Mouse (Mus musculus) layer of hippocampus, adult 18-20 months (tissue): ENCODE measurements around the gene Zfp281. TPM values are rescaled to one million over a fixed set of nuclear protein-coding genes. Genes with fewer than 3 reads are reported as not detected.

Experiments
- DNase-seq, 2 experiments: peaks; one replicate each; pipeline ENCODE4 v3.0.0; 2022; ENCODE audit warnings: low spot score in 2 of 2
- total RNA-seq, 2 experiments: library from RNA; stranded (reverse); gene quantifications; 2 replicates each; pipeline ENCODE4 v1.2.3; 2021

Gene Zfp281
- total RNA-seq, 2 experiments from 2014 or later: 33.1 to 36.0 TPM

DNA sequence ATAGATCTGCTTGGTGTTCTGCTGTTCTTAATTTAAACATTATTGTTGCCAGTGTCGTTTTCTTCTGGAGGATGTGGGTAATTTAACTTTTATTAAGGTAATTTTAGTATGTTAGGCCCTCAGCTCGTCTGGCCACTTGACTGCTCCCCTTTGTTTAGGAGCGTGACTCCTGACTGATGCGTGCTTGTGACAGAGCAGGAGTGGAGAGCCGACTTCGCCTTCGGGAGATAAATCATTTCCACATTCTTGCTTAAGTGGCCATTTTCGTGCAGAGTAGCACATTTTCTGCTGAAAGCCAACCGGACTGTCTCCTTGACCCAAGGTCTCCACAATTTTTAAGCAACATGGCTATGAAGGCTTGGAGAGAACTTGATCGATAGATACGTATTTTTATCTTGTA lies 29.7 kb downstream of the Zfp281 start:
- no peak for DNase-seq

DNA sequence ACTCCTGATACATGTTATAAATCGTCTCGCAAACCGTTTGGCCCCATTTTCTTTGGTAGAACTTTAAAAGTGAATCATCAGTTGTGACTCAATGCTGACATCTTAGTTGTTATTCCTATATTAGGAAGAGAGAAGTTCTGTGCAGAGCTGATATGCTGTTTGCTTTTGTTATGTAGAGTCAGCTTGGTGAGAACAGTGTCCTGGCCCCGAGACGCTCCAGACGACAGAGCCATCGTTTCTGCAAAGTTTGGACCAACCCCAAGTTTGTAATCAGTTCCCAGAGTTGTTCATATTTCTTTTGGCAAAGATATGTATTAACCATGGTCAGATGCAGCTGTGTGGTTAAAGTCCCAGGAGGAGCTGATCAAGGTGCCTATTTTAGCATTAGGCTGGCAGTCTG lies 31.9 kb downstream of the Zfp281 start:
- no peak for DNase-seq

DNA sequence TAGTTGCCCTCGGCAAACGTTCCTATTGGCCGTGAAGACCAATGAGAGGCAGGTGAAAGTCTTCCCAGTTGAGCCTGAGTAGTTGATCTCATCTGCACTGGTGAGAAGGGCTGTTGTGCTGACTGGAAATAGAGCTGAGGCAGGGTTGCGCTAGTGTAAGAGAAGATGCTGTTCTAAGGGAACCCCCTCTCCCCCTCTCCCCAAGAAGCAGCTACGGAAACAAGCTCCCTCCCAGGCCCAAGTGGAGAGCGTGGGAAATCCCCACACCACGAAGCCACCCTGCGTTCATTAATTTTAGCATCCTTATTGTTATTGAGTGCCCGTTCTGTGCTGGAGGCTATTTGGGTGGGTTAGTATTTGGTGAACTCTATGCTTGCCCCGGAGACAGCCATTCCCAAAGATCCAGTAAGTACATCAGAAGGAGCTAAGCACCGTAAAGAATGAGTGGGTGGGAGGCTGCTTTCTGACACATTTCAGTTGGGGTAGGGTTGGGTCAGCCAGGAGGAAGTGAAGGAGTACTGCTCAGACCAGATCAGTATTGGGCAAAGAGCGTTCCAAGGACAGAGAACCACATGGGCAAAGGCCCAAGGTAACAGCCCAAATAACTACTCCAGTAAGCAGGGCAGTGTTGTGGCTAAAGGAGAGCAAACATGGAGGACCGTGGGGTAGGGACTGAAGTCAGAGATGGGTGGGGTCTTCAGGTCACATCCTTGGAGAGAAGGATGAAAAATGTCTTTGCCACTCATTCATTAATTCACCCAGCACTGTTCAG lies 33.9 kb downstream of the Zfp281 start:
- no peak for DNase-seq

DNA sequence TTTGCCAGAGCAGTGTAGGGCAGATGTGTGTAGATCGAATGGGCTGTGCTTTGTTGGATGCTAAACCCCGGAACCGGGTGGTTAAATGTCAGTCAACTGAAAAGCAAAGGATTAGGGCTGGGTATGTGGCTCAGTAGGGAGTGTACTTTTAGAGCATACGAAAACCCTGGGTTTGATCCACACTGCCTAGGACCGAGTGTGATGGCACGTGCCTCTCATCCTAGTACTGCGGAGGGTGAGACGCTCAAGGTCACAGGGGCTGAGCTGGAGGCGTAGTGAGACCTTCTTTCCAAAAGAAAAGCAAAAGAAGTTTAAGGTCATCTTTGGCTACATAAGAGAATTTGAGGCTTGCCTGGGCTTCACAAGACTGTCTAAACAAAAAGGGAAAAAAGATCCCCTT lies 34.6 kb downstream of the Zfp281 start:
- no peak for DNase-seq

DNA sequence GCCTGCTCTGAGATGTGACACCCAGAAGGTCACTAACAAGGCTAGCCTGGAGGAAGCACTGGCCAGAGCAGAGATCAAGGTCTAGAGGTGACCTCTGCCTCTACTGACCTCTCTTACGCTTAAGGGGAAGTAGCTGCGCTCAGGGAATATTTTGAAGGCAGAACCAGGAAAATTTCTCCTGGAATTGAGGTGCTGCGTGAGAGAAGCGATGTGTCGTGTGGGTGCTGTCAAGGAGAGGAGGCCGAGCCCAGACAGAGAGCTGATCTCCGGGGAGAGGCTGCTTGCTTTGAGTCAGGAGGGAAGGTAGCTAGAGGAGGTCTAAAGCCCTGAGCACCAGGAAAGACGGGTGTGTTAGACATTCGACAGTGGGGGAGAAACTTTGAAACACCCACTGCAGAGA lies 35.2 kb downstream of the Zfp281 start:
- no peak for DNase-seq

DNA sequence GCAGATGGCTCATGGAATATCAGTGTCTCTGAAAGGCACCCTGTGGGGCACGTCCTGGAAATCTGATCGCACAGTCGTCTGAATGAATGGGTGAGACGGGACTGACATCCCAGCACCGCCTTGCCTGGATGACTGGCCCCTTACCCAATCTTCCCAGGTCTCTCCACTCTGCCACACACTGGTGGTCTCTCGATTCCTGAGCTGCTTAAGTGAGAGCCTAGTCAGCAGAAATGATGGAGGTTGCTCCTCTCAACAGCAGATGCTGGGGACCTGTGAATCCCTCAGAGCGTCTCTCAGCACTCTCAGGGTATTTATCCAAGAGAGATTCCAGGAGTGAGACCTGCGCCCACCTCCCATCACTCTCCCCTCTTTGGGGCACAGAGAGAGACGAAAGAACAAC lies 36.8 kb downstream of the Zfp281 start:
- no peak for DNase-seq

DNA sequence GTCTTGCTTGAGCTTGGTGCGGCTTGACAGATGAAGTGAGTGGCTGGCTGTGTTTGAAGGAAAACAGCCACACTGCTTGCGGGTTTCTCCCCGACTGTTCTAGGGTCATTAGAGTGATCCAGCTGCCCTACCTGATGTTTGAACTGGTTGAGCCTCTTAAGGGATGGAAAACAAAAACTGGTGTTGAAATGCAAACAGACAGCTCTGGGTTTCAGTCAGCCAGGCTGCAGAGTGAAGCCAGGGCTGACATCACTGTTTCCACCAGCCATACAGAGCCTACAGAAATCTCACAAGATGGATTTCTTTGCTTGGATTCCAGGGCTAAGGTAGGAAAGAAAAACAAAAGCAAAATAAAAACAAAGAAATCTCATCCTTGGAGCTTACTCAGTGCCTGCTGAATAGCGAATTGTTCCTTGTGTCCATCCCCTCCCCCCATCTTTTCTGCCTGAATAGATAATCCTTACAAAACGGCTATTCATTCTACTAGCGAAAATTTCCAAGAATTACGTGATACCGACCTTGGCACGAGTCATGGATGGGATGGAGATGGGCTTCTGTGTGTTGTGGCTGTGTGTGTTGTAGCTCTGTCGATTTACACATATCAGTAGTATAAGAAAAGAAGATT lies 37.4 kb downstream of the Zfp281 start:
- DNase-seq: peak in 1 of 2 experiments; percentile 54

DNA sequence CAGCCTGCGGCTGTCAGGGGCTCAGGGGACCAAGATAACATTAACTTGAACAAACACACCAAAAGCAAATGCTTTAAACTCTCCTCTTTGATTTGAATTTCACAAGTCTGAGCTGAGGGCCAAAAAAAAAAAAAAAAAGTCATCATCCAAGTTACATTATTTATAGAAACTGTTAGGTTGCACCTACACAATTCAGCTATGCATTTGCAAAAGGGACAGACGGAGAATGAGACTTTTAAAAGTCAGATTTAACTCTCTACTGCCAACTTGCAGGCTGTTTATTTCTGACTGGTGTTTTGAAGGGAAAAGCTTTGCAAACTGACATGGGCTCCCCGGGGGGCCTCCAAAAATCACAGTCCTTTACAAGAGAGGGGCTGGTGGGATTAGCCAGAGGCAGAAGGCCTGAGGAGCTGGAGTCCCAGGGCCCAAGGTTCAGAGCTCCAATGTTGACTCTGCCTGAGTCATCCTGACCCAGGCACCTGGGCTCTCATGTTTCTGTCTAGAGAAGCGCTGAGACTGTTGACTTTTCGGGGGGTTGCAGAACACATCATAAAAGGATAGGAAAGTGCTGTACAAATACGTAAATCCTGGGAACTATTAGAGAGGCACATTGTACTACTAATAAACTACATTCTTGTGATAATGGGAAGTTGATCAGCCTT lies 40.4 kb downstream of the Zfp281 start:
- no peak for DNase-seq

DNA sequence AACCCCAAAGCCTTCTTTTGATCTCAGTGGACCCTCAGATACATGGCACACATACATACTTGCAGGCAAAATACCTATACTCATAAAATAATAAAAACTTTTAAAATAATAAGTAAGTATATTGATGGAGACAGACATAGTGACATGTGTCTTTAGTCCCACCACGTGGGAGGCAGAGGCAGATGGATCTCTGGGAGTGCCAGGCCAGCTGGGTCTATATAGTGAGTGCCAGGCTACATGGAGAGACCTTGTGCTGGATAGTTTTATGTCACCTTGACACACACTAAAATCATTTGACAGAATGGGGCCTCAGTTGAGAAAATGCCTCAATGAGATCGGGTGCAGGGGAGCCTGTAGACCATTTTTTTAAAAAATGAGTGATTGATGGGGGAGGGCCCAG lies 41.8 kb downstream of the Zfp281 start:
- peak in 1 of 2 experiments; percentile 57 for DNase-seq

DNA sequence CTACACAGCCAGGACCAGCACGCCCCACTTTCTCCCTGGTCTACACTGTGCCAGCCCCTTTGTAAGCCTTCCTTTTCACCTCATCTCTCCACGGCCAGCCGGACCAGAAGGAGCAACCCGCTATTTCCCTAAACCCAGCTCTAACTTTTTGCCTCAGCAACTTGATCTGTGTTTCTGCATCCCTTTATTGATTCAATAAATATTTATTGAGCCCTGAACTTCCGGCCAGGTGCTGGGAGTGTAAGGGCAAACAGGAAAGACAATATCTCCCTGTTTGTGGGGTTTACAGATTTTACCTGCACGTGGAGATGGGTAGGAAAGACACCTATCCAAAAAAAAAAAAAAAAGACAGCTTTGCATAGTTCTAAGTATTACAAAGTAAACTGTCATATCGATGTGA lies 45.2 kb downstream of the Zfp281 start:
- no peak for DNase-seq

DNA sequence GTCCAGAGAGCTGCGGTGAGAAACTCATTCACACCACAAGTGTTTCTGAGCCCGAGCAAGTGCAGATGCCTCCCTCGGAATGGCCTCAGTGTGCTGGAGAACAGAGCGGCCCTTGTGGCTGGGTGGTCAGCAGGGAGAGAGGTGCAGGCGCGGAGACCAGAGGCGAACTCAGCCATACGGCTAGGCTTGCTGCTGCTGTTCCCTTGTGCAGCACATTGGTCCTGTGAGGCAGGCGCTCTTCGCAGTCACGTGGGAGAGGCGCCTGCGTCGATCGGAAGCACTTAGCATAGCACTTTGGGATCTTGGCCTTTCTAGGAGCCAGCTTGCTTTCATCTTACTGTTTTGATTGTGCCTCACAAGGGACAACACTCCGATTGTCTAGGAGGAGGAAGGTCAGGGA lies 45.7 kb downstream of the Zfp281 start:
- DNase-seq: no peak

DNA sequence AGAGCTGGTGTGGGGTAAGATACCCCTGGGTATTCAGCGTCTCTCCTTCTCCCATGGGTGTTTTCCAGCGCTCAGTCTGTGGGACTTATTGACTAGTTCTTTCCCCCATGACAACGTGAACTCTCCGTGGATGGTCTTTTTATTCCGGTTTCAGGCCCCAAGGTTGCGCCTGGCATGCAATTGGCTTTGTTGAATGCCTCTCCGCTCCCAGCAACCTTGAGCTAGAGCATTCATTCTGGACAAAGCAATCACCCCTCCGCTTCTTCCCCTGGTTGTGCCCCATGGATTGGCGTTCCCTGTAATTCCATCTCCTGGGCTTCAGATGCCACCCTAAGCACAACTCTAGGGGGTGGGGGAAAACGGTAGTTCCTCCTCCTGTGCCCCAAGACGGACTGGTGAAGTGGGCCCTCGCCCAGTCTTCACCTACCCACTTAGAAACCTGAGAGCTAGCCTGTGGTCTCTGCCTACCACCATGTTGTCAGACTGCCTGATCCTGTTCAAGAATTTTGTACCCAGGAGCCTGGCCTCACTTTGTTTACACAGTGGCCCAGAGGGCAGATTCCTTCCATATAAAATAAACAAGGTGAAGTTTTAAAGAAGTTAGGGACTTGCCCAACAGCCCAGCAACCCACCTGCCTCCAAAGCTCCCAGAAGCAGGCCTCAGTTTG lies 47.2 kb downstream of the Zfp281 start:
- DNase-seq: no peak

DNA sequence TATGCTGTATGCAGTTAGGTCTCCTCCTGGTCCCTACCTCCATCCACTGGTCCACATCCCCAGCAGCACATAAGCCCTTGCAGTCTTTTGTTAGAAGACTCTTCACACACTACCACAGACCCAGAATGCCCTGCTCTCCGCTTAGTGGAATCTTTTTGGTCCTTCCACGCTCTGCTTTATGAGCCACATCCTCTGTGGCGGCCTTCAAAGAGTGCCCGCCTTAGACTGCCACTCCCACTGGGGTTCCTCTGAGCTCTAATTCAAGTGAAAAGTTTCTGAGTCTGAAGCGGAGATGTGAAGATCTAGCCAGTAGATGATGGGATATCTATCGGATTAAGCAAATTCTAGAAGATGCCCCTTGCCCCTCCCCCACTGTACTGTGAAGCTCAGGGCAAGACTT lies 47.9 kb downstream of the Zfp281 start:
- no peak for DNase-seq

DNA sequence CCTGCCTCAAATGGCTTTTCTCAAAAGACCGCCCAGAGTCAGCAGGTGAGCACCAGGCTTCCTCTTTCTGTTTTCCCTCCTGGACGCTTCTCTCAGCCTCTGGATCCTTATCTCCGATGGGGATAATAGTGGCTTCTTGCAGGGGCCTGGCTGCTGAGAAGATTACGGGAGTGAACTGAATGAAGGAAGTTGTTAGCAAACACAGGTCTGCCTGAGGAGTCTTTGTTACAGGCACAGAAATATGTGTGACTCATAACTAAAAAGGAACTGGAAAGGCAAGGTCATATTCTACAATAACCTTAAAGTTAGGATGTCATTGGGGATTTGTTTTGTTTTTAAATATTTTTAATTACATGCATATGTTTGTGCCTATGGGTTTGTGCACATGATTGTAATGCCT lies 48.6 kb downstream of the Zfp281 start:
- DNase-seq: no peak

DNA sequence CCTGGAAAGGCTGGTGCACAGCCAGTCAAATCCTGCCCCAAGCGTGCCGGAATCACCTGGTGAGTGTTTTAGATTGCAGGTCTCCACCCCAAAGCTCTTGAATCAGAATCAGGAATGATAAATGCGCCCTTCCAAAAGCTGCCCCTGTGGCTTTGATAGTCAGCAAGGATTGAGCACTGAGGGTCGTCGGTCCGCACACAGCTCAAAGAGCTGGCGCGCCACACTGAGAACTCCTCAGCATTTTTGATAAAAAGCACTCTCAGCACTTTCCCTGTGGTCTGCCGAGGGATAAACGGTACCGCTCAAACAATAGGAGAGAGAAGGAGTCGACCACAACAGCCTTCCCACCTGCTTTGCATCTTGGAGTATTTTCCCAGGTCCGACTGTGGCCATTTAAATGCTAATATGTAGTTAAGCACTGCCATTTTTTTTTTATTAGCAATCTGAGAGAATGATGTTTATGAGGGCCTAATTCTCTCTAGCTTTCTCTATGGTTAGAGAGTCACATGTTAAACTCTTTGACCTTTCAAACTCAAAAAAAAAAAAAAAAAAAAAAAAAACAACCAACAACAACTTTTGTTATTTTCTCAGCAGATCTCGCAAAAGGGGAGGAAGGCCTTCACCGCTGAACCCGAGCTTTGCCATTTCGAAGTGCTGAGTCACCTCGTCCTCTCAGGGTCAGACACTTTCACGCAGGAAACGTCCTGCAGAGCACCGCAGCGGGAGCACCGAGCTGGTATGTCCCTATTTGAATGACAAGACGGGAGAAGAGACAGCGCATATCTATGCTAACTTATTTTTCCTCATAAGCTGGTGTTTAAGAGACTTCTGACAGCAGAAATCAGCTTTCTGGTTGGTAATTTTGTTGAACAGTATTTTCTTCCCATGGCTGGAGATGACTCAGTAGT lies 50.1 kb downstream of the Zfp281 start:
- no peak for DNase-seq

DNA sequence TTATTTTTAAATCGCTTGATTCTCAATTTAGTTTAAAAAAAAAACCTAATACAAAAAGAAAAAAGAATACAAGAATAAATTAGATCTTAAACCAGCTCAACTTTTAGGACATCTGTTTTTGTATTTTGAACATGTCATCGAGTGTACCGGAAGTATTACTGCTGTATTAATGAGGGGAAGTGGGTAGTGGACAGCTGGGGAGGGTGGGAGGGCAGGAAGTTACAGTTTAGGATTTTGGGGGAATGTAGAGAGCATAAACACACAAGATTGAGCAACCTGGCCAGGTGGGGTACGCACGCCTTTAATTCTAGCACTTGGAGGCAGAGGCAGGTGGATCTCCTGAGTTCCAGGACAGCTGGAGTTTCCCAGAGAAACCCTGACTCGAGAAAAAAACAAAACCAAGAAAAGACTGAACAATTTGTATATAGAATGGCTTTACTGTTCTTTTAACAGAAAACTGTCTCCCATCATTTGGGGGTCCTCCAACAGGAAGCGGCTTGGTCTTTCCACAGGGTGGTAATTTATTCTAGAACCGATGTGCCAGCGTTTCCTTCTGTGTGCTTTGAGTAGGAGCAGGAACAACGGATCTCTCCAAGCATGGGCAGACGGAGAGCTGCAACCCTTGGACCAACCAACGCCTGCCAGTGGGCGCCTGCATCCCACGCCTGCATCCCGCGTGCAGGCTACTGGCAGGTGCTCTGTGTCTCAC lies 51.2 kb downstream of the Zfp281 start:
- DNase-seq: no peak

DNA sequence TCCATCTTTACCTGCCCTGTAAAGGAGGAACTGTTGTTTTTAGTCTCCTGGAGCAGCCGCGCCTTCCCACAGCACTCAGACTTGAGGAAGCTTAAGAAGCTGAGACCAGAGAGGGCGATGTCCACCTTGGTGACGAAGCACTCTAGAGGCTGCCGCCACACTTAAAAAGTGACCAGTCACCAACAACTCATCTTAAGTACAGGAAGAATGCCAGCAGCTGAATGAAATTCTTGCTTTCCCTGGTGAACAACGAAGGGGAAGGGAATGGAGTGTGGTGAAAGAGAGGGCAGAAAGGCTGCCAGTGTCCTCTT lies 51.7 kb downstream of the Zfp281 start:
- DNase-seq: no peak

DNA sequence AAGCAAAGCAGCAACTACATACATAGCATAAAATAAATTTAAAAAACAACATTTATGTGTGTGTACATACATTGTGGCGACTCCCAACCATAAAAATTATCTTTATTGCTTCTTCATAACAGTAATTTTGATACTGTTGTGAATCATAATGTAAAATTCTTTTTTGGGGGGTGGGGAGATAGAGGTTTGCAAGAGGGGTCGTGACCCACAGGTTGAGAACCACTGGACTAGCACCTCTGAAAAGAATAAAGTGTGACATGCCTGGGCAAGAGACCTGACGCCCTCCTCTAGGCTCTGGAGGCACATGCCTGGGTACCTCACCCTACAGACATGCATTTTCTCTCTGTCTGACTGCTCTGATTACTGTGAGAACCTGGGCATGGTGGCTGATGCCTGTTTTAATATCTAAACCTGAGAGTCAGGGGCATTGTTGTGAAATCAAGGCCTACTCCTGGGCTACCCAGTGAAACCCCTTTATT lies 53.2 kb downstream of the Zfp281 start:
- DNase-seq: no peak

DNA sequence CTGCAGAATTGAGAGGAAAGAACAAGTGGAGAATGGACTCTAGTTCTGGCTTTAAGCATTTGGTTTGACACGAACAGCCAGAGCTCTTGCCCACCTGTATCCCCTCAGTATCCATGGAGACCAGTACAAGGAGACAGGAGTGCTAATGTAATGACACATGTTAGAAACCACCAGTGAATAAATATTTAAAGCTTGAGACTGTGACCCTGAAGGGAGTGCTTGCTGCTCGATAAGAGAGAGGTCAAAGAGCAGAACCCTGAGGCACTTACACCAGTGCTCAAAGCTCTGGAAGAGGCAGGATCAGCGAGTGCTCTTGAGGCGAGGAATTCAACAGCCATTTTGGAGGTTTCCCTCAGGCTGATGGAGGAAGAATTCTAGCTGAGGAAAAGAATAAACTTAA lies 54.1 kb downstream of the Zfp281 start:
- DNase-seq: no peak
